Mouse (Mus musculus) mature B cell (primary cell): ENCODE results near the gene Gtdc1.

ENCODE experiments used
- in situ Hi-C: fragments of 300-500 bp; cut with MboI; formaldehyde crosslinking; loops from 2 replicates; pipeline ENCODE4 v1.14.3; 2019

Gtdc1 gene

DNA sequence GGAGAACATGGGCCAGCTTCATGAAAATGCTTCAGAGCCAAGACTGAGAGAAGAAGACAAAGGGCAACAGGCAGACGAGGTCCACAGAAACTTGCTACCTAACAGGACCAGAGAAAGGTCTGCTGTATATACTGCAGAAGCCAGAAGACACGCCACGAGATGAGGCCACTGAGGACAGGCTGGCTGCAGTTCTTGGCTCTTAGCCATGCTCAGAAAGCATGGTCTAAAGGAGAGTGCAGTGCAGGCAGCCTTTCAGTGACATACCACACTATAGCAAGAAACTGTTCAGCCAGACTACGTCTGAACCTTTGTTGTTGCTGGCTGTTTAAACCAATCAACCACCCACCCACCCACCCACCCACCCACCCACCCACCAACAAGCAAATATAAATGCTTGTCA is 336.6 kb downstream of the Gtdc1 start:
- in situ Hi-C loops, result no loop called here

GRCm38 (mm10) chr2:44584061-44584460 is 343.4 kb downstream of the Gtdc1 start:
- in situ Hi-C loops, result no loop called here

GRCm38 (mm10) chr2:44583491-44583890 is 344.0 kb downstream of the Gtdc1 start:
- in situ Hi-C loops, result no loop called here

DNA sequence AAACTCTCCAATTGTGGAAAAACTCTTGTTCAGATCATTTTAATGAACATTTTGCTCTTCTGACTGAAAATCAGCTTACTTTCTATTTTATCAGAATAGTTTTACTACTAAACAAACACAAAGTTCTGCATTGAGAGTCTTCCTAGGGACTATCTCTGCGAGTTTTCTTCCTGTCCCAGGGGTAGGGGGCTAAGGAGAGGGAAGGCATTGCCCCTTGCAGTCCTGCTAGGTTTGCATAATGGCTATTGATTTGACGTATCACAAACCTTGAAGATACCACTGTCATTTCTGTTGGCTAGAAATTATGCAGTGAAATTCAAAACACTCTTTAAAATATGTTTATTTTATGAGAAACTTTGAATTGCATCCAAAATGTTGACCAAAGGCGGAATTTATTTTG is 355.6 kb downstream of the Gtdc1 start:
- in situ Hi-C loops, result no loop called here

DNA sequence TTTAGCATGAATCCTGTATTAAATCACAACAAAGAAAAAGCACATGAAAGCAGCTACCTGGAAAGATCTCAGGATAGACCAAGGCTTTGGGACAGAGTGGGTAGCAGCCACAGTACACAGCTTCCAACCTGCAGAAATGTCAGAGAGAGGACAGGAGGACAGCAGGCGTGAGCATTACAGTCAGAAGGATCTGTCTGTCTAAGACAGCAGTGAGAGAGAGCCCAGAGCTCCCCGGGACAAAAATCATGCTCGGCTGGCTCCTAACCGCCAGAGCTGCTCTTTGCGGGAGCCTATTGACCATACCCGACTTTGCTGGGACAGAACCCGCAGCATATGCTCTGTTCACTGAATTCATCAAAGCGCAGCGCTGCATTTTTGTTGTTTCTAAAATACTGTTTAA is 356.3 kb downstream of the Gtdc1 start:
- in situ Hi-C loops, result no loop called here

- in situ Hi-C loops, result no loop called here
These were observed 358.1 kb downstream of the Gtdc1 start for GRCm38 (mm10) chr2:44569140-44569952.

DNA sequence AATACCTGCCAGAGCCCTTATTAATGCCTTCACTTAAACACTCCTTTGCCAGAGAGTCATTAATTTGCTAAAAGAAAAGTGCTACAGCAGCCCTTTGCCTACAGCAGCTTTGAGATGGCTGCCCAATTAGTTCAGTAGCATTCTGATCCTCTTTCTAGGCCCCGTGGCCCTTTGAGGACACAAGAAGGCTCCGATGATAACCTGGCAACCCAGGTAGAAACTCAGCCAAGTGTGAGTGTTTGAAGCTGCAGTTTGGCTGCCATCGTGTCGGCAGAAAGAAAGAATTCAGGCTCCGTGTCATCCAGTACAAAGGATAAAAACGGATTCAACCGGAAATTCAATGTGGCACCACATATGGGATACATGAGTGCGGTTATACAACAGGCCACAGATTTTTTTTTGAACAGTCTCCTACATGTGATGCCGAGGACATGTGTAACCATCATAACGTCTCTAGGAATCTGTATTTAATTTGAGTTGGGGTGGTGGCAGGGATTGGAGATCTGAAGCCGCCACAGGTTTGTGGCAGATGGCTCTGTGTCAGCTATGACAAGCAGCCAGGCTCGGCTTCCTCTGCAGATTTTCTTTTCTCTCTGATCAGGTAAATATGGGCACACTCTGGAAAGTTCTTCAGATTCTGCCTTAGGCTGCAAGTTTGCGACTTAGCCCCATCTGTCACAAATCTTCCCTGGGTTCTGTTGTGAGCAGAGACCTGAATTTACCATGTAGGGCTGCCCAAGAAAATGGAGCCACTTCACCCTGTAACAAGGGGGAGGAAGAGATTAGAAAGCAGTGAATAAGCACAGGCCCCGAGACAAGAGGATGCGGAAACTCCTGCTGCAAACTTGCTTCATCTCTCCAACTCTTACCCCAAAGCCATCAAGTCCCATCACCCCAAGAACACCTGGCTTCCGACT is 362.4 kb downstream of the Gtdc1 start:
- in situ Hi-C loops, result no loop called here

DNA sequence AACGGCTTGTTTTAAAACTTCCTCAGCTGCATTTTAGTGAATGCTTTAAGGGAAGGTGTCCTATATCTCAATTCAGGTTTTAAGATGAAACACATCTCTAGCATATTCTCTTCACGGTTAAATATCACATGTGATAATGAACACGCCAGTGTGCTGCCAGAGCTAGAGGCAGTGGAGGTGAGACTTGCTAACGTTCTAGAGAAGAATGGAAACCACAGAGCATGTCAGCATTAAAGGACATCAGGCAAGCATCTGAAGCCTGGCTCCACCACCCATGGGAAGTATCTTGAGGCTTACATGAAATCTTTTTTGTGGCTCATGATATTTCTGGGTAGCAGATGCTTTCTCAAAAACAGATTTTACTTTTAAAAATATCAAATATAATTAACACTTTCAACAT is 365.7 kb downstream of the Gtdc1 start:
- in situ Hi-C loops, result no loop called here

- in situ Hi-C loops, result no loop called here
These were observed 368.1 kb downstream of the Gtdc1 start for GRCm38 (mm10) chr2:44559242-44559944.

DNA sequence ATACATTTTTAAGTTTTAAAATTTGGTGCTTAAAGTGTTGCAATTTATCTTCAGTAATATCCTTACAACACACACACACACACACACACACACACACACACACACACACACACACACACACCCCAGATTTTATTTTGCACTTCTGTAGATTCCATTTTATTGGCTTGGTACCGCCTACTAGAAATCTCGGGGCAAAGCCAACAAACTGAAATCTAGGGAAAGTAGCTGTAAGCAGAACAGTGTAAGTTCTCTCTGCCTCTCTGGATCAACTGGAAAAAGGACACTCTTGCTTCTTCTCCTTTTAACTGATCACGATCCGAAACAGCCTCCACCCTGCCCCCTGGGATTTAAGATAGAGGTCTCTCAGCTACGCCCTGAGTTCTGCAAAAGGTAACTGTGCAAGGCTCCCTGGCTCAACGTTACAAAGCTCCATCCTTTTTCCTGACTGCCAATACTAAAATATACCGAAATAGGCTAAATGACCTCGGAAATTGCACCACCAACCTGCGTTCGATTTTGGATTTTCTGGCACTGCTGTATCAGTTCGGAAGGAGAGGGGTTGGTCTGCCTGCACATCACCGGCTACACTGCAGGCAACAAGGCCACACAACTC is 369.7 kb downstream of the Gtdc1 start:
- in situ Hi-C loops, result no loop called here

DNA sequence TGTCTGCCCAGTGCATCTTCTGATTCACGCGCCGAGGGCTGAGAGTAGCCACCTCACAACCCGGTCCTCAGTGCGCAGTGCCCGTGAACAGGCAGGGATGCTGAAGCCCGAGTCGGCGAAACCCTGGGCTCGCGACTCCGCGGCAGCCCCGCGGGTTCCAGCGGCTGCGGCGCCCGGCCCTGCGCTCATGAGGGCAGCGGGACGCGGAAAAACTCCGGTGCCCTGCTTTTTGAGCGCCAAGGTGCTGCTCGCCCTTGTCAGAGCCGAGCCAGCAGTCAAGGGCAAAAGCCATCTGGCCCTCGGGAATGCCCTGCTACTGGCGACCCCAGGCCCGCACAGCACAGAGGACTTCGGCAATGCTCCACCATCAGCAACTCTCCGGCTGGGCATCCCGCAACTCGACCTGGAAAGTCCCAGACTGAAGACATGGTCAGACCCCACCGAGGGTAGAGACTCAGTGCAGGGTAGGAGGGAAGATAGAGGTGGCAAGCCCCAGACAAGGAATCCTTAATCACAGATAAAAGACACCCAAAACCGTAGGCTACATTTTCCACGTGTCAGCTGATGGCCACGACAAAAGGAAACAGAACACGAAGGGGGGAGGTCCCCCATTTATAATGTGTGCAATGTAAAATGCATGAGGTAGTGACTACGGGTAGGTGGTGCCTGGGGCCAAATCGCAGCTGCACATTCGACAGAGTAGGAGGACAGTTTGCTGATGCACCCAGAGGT is 370.4 kb downstream of the Gtdc1 start:
- in situ Hi-C loops, result no loop called here

- in situ Hi-C loops, result no loop called here
These were observed 372.7 kb downstream of the Gtdc1 start for GRCm38 (mm10) chr2:44554716-44555115.

DNA sequence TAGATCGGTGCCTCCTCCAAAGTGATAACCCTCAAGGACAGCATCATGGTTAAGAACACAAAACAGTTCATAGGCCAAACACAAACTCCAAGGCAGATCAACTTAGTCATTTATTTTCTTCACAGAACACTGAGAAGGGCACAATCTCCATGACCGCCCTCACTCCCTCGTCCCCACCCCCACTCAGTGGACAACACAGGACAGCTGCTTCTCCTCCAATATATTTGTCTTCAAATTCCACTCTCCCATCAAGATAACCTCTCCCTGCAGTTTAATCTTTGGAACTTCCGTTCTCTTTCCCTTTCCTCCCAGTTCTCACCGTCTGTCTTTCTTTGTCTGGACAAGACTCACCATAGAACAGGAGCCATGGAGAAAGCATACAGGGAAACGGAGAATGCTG is 378.1 kb downstream of the Gtdc1 start:
- in situ Hi-C loops, result no loop called here

- in situ Hi-C loops, result no loop called here
These were observed 384.7 kb downstream of the Gtdc1 start for GRCm38 (mm10) chr2:44542775-44543174.

DNA sequence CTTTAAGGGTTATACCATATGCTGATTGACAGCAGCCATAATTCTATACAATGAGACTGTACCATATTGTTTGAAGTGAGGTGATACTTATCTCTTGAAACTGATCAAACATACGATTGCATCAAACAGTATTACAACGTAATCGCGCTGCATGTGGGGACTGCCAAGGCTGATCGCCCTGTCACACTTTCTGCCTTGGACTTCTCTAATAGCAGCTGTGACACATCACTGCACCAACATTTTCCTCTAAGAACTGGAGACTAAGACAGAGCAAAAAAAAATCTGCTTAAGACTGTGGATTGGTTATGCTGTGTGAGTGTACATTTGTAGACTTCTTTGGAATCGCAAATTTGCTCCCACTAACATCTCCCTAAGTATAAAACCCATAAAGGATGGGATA is 385.7 kb downstream of the Gtdc1 start:
- in situ Hi-C loops, result no loop called here

DNA sequence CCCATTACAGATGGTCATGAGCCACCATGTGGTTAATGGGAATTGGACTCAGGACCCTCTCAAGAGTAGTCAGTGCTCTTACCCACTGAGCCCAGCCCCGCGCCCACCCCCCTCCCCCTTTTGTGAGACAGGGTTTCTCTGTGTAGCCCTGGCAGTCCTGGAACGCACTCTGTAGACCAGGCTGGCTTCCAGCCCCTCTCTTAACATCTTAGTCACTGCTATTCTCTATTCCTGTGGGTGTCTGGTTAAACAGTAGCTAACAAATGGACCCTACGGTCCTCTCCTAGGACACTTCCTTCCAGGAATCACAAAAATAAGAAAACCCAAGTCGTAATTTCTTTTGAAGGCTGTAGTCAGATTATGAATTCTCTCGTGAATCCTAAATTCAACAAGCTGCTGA is 386.6 kb downstream of the Gtdc1 start:
- in situ Hi-C loops, result no loop called here

DNA sequence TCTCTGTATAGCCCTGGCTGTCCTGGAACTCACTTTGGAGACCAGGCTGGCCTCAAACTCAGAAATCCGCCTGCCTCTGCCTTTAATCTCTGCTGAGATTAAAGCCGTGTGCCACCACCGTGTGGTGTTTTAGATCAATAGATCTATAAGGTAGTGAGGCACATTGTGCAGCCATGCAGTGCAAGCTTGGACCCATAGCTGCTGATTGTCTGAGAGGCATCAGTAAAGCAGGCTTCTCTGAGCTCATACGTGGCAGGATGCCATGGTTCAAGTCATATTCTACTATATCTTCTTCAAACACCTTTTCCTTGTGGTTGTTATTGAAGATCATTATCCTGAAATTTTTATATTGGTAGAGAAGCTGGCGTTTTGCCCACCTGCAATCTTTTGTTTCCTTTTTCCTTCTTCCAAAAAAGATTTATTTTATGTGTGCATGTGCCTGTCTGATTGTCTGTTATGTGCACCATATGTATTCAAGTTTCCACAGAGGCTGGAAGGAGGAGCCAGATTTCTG is 388.3 kb downstream of the Gtdc1 start:
- in situ Hi-C loops, result no loop called here

GRCm38 (mm10) chr2:44538135-44538534 is 389.3 kb downstream of the Gtdc1 start:
- in situ Hi-C loops, result no loop called here

DNA sequence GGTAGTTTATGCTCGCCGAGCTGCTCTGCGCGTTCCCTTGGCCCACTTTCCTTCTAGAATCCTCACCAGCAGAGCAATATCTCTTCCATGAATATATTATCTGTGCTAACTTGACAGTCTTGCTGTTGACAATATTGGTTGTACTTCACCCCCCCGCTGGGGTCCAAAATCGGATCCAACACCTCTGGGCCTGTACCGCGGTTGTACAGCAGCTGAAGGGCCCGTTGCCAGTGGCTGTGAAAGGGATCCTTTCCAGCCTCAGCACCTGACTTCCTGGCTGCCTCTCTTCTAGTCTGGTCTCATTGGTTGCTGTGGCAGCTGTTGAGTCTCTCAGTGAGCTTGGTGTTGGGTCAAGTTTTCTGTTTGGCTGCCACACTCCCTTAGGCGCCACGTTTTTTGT is 391.7 kb downstream of the Gtdc1 start:
- in situ Hi-C loops, result no loop called here

DNA sequence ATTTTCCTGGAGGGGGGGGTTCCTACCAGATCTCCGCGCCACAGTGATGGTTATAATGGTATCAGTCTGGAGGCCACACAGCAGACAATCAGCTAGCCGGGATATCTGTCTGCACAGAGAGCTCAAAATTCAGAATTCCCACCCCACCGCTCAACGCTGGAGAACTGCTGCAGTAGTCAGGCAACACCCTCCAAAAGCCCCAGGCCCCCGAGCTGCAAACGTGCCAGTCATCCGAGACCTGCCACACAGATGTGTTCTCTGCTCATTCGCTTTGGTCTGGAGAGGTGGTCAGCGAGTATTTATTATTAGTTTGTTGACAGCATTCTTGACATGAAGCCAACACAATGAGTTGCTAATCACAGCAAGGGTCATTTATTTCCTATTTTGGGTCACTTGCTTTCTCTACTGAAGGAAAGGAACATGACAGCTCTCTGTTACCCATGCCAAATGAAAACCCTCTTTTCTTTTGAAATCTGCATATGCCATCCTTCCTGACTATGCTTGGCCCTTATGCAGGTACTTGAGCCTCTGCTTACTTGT is 392.3 kb downstream of the Gtdc1 start:
- in situ Hi-C loops, result no loop called here
